Mouse (Mus musculus): ENCODE measurements at regions not wholly inside any gene's neighbourhood (a gene's known extent, or its start where the extent isn't known, plus 50 kb on each side); places are given as distances from the start of the nearest gene placed in this dataset.
A peak's percentile ranks its signal among the peaks of the same experiment; 100 is the strongest.

DNA sequence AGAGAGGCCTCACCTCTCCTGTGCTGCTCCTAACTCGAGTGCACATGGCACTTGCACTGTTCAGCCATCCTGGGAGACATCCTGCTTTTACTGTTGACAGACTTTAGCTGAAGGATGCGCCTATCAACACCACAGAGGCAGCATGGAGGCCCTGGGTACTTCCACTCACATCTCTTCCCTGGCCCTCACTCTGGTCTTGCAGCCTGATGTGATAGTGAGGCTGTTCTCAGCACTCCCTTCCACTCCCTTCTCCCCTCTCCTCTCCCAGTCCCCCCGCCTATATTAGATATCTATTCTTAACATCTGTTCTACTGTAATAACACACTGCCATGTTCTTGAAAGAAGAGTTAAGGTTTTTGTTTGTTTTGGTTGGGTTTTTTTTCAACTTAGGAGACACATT lies 50.2 kb upstream of the Bod1 start:
- Histone ChIP-seq H3K4me2 (no peak overlapping the region), H3K4me3 (no peak overlapping the region), H3K9ac (no peak overlapping the region), H3K27ac (replicated peaks) (no peak overlapping the region), H3K27me3 (no peaks in the 10 kb centered on the region), H3K4me1 (replicated peaks) (no peaks in the 10 kb centered on the region), H3K9me3 (no peaks in the 10 kb centered on the region), H3K36me3 (no peaks in the 10 kb centered on the region)
- no peak for ATAC-seq (ENCODE audit: low read depth)
- 76% methylated on average over 3 of the region's 3 CpGs for WGBS

DNA sequence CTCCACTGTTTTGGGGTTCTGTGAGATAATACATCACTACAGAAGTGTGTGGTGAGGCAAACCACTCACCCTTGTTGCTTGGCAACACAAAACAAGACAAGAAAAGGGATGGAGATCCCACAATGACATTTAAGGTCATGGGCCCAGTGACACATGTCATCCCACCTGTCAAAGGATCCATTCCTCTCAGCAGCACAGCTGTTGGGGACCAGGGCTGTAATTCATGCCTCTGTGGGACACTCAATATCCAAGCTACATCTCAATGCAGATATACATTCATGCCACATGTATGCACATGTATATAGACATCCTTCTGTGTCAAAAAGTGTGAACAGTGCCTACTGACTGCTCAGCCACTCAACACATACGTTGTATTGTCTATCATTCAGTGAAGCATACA lies 52.8 kb upstream of the Bod1 start:
- H3K4me2 ChIP-seq = no peak overlapping the region
- H3K4me3 ChIP-seq = no peak overlapping the region
- H3K36me3 ChIP-seq = no peaks in the 10 kb centered on the region
- ATAC-seq (ENCODE audit: low read depth) = no peak
- H3K27ac ChIP-seq (replicated peaks) = no peak overlapping the region
- H3K9ac ChIP-seq = no peak overlapping the region
- H3K27me3 ChIP-seq = no peaks in the 10 kb centered on the region
- H3K4me1 ChIP-seq (replicated peaks) = no peaks in the 10 kb centered on the region
- 78% methylated on average over 1 of the region's 1 CpGs for WGBS
- no peaks in the 10 kb centered on the region for H3K9me3 ChIP-seq

DNA sequence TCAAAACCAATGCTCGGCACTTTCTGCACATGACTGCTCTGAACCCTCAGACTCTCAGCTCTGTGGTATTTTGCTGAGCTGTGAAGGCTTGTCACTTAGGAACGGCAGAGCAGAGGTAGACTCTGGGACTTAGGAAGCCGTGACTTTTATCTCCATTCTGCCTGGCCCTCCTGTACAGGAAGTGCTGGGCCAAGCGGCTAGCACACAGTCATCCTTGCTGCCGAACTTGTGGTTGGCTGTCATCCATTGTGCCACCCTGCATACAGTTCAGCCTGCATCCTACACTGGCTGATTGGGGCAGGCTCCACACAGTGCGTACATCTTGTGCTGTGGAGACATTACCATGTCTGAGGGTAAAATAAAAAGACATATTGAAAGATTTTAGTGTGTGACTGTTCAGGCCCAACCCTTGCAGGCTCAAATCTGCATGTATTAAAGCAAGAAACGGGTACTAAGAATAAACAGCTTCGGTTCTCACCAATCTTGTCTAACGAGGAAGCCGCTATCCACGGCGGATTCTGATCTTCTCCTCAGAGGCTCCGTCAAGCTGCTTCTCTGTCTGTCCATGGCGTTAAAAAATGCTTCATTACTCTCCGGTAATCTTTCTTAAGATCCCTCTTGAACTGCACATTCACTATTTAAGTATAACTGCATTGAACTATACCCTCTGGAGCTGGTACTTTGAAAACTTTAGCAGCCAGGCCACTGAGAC lies 54.4 kb upstream of the Bod1 start:
- 85% methylated on average over 15 of the region's 15 CpGs for WGBS
- H3K27me3 ChIP-seq = no peaks in the 10 kb centered on the region
- no peak overlapping the region for H3K4me3 ChIP-seq
- H3K36me3 ChIP-seq = no peaks in the 10 kb centered on the region
- H3K4me1 ChIP-seq (replicated peaks) = peaks cover 14% of the 10 kb centered on the region; the same call in 1 of the 2 replicates
- H3K9me3 ChIP-seq = no peaks in the 10 kb centered on the region
- ATAC-seq (ENCODE audit: low read depth) = no peak
- H3K27ac ChIP-seq (replicated peaks) = no peak overlapping the region
- no peak overlapping the region for H3K9ac ChIP-seq
- H3K4me2 ChIP-seq = no peak overlapping the region

DNA sequence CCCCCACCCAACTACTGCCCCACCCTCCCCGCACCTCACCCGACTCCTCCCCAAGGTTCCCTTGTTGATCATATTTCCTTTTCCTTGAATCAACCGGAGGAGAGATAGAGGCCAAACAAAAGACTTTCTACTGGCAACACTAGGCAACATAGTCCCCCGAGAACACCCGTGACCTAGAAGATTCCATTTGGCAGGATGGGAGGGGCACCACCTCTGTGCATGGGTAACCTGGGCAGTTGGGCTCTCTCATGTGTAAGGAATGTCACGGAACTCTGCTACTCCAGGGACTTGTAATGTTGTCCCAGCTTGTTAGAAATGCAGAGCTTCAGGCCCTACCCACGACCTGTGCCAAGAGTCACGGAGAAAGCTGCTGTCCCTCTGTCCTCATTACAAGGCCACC lies 55.6 kb upstream of the Bod1 start:
- Histone ChIP-seq H3K4me1 (replicated peaks) (peaks cover 15% of the 10 kb centered on the region; the same call in 1 of the 2 replicates), H3K36me3 (no peaks in the 10 kb centered on the region), H3K9ac (no peak overlapping the region), H3K4me3 (no peak overlapping the region), H3K9me3 (no peaks in the 10 kb centered on the region), H3K27me3 (no peaks in the 10 kb centered on the region), H3K27ac (replicated peaks) (no peak overlapping the region), H3K4me2 (no peak overlapping the region)
- no peak for ATAC-seq (ENCODE audit: low read depth)
- WGBS = 85% methylated on average over 8 of the region's 8 CpGs

DNA sequence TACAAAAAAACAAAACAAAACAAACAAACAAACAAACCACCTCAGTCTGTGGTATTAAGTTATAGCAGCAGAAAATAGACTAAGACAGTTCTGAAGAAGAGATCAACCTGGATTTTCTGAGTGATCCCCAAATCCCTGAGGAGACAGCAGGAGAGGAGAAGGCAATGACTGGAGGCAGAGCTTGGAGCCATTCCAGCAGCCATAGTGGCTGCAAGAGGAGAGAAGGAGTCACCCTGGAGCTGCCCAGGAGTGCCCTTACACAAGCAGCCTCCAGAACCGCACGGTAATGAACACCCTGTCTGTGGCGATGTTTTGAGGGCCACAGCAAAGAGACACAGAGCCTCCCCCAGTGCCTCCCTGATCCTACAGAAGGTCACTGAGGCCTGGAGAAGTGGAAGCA lies 58.0 kb upstream of the Bod1 start:
- no peaks in the 10 kb centered on the region for H3K27me3 ChIP-seq

DNA sequence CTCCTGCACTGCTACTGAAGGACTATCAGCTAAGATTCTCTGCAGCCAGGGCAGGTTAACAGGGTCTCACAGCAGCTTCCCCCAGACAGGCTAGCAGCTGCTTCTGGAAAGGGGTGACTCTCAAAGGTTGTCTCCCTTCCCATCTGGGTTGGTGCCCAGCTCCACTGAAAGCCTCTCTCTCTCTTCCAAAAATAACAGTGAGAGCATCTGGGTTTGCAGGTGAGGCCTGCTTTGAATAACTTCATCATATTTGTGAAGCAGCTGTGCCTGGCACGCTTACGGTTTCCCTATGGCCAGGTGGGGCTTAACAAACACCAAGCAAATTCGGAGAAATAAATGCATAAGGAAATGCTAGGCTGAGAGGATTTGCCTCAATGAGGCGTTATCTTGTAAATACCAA lies 58.5 kb upstream of the Bod1 start:
- Histone ChIP-seq H3K9ac (no peak overlapping the region), H3K4me1 (replicated peaks) (peaks cover 33% of the 10 kb centered on the region), H3K27me3 (no peaks in the 10 kb centered on the region), H3K4me3 (no peak overlapping the region), H3K36me3 (no peaks in the 10 kb centered on the region), H3K27ac (replicated peaks) (no peak overlapping the region), H3K4me2 (no peak overlapping the region), H3K9me3 (no peaks in the 10 kb centered on the region)
- no peak for ATAC-seq (ENCODE audit: low read depth)
- 76% methylated on average over 4 of the region's 4 CpGs for WGBS

More for the DNA sequence above, 58.0 kb upstream of the Bod1 start:
- Histone ChIP-seq H3K9ac (no peak overlapping the region), H3K9me3 (no peaks in the 10 kb centered on the region), H3K4me2 (no peak overlapping the region), H3K4me1 (replicated peaks) (peaks cover 33% of the 10 kb centered on the region), H3K36me3 (no peaks in the 10 kb centered on the region), H3K27ac (replicated peaks) (no peak overlapping the region), H3K4me3 (no peak overlapping the region)
- no peak for ATAC-seq (ENCODE audit: low read depth)
- 66% methylated on average over 3 of the region's 3 CpGs for WGBS

DNA sequence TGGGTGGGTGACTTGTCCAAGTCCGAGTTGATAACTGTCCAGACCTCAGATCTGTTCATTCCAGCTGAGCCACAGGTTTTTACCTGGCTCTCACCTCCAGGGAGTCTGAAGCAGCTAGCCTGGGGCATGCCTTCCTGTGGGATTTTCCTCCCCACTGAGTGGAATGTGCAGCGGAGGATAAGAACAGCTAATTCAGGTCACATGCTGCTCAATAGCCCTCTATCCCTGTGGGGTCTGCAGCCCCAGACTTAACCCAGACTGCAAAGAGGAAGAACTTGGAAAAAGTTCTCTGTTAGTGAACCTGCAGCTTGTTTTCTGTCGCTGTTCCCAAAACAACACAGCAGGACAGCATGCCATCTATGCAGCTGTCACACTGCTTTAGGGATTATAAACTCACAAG lies 59.0 kb upstream of the Bod1 start:
- no peaks in the 10 kb centered on the region for H3K9me3 ChIP-seq
- no peak overlapping the region for H3K9ac ChIP-seq
- H3K36me3 ChIP-seq = no peaks in the 10 kb centered on the region
- no peak overlapping the region for H3K27ac ChIP-seq (replicated peaks)
- no peak for ATAC-seq (ENCODE audit: low read depth)
- 43% methylated on average over 3 of the region's 3 CpGs for WGBS
- H3K4me1 ChIP-seq (replicated peaks) = peaks cover 33% of the 10 kb centered on the region
- no peak overlapping the region for H3K4me2 ChIP-seq
- no peak overlapping the region for H3K4me3 ChIP-seq
- H3K27me3 ChIP-seq = no peaks in the 10 kb centered on the region

DNA sequence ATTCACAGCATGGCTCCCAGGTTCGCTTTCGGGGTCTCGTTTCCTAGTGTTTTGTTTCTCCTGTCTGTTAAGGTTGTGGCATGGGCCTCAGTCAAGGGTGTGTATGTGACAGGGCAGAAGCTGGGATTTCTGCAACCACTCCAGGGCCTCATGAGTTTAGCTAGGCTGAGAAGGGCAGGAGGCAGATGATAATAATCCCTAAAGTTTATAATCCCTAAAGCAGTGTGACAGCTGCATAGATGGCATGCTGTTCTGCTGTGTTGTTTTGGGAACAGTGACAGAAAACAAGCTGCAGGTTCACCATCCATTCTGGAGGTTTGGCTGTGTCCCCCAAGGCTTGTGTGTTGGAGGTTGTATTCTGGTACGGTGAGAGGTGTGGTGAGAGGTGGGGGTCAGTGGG lies 59.8 kb upstream of the Bod1 start:
- H3K4me1 ChIP-seq (replicated peaks) = peaks cover 33% of the 10 kb centered on the region
- H3K9ac ChIP-seq = no peak overlapping the region

DNA sequence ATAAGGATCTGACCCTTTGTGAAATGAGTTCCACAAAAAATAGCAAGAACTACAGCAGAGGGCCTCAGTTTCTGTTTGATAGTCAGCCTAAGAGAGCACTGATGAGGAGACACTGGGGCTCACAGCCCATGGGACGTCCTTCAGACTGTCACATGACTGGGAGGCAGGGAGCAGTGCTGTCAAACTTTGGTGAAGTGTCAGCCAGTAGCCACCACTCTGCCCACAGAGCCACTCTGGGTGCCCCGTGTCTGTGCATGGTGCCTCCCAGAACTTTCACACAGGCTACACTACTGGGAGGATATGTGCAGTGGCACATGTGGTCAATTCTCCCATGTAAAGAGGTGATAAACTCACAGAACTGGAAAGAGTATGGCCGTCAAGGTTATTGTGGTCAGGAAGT lies 60.7 kb upstream of the Bod1 start:
- no peak overlapping the region for H3K9ac ChIP-seq
- no peak overlapping the region for H3K4me3 ChIP-seq
- 60% methylated on average over 3 of the region's 3 CpGs for WGBS
- ATAC-seq (ENCODE audit: low read depth) = no peak
- peaks cover 33% of the 10 kb centered on the region for H3K4me1 ChIP-seq (replicated peaks)
- no peaks in the 10 kb centered on the region for H3K36me3 ChIP-seq
- H3K4me2 ChIP-seq = no peak overlapping the region
- no peak overlapping the region for H3K27ac ChIP-seq (replicated peaks)
- H3K27me3 ChIP-seq = no peaks in the 10 kb centered on the region
- no peaks in the 10 kb centered on the region for H3K9me3 ChIP-seq

More for the DNA sequence above, 59.8 kb upstream of the Bod1 start:
- Histone ChIP-seq H3K36me3 (no peaks in the 10 kb centered on the region), H3K27me3 (no peaks in the 10 kb centered on the region), H3K27ac (replicated peaks) (no peak overlapping the region), H3K9me3 (no peaks in the 10 kb centered on the region), H3K4me2 (no peak overlapping the region), H3K4me3 (no peak overlapping the region)
- ATAC-seq (ENCODE audit: low read depth) = no peak
- WGBS = 69% methylated on average over 4 of the region's 4 CpGs

DNA sequence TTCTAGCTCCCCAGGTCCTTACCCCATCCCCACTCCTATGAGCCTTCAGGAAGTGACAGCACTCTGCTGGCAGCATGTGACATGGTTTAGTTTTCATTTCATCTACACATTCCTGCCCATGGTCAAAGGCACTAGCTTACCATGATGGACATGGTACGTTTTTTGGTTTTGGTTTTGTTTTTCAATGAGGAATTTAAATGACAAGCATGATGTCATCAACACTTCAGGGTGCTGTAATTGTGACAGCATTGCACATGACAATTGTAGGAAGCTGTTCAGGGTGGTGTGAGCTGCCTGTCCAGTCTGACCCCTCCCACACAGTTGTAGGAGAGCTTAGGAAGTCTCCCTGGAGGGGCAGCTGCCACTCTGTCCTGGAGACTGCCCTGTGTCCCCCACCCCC lies 61.3 kb upstream of the Bod1 start:
- no peak; the same call in 1 of the 2 replicates for ATAC-seq (ENCODE audit: low read depth)
- 81% methylated on average over 1 of the region's 1 CpGs for WGBS
- peaks cover 33% of the 10 kb centered on the region for H3K4me1 ChIP-seq (replicated peaks)

DNA sequence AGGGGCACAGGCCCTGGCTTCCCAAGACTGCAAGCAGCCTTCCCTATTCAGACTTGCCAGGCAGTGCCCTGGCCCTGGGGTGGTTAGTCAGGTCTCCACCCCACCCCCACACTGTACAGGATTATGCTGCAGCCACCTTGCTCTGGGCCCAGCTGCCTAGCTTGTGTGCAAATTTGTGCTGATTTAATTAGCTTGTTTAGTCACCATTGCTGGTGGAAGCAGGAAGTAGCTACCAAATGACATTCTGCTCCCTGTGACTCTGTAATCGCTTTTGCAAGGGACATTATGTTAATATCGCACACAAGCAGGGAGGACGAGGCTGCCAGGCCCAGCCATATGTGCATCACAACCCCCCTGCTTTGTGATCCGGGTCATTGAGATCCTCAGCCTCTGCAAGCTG lies 62.4 kb upstream of the Bod1 start:
- peaks cover 33% of the 10 kb centered on the region for H3K4me1 ChIP-seq (replicated peaks)
- WGBS = 29% methylated on average over 4 of the region's 4 CpGs
- peak overlapping the region; percentile 53 for H3K9ac ChIP-seq

More for the DNA sequence above, 61.3 kb upstream of the Bod1 start:
- H3K4me2 ChIP-seq = no peak overlapping the region
- H3K27ac ChIP-seq (replicated peaks) = no peak overlapping the region
- no peaks in the 10 kb centered on the region for H3K36me3 ChIP-seq
- H3K9ac ChIP-seq = no peak overlapping the region
- no peak overlapping the region for H3K4me3 ChIP-seq
- no peaks in the 10 kb centered on the region for H3K9me3 ChIP-seq
- no peaks in the 10 kb centered on the region for H3K27me3 ChIP-seq

DNA sequence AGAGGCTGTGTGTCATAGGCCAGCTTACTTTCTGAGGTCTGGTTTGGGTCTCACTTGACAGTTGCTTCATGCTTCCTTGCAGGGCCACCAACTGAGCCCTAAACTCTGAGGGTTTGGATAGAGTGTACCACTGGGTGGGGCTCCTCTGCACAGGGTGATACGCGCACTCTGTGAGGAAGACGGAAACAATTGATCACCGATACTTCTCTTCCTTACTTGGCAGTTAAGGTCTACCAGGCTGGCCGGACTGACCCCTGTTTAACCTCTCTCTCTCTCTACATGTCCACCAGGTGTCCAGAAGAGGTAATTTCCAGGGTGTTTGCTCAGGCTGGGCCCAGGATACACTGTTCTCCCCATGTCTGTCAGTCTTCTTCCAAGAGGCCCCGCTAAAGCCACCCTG lies 63.6 kb upstream of the Bod1 start:
- WGBS = 93% methylated on average over 6 of the region's 6 CpGs
- Histone ChIP-seq H3K27ac (replicated peaks) (no peak overlapping the region), H3K27me3 (no peaks in the 10 kb centered on the region), H3K4me1 (replicated peaks) (peaks cover 25% of the 10 kb centered on the region), H3K9me3 (no peaks in the 10 kb centered on the region), H3K36me3 (no peaks in the 10 kb centered on the region), H3K4me3 (no peak overlapping the region), H3K9ac (no peak overlapping the region), H3K4me2 (no peak overlapping the region)
- no peak for ATAC-seq (ENCODE audit: low read depth)

More for the DNA sequence above, 62.4 kb upstream of the Bod1 start:
- Histone ChIP-seq H3K4me3 (no peak overlapping the region), H3K27me3 (no peaks in the 10 kb centered on the region), H3K27ac (replicated peaks) (peak overlapping the region; percentile 73), H3K9me3 (no peaks in the 10 kb centered on the region), H3K4me2 (no peak overlapping the region), H3K36me3 (no peaks in the 10 kb centered on the region)
- peak; percentile 81 for ATAC-seq (ENCODE audit: low read depth)

DNA sequence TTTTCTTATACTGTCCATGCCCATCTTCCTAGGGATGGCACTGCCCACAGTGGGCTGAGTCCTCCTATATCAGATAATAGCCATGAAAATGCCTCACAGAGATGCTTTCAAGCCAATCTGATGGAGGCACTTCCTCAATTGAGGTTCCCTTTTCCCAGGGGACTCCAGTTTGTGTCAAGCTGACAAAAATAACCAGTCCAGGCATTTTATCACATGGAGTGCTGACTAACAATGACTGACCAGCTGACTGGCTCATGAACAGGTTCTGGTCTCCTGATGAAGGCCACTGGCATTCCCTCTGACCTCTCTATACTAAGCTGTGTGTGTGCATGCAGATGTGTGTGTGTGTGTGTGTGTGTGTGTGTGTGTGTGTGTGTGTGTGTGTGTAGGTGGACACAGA lies 64.4 kb upstream of the Bod1 start:
- Histone ChIP-seq H3K4me3 (no peak overlapping the region), H3K9ac (no peak overlapping the region), H3K4me2 (no peak overlapping the region), H3K36me3 (no peaks in the 10 kb centered on the region), H3K4me1 (replicated peaks) (peaks cover 18% of the 10 kb centered on the region), H3K9me3 (no peaks in the 10 kb centered on the region), H3K27me3 (no peaks in the 10 kb centered on the region), H3K27ac (replicated peaks) (no peak overlapping the region)
- ATAC-seq (ENCODE audit: low read depth) = no peak

Measured in neural tube, embryonic 13.5 days (tissue).